Mouse (Mus musculus): ENCODE measurements at regions not wholly inside any gene's neighbourhood (a gene's known extent, or its start where the extent isn't known, plus 50 kb on each side); places are given as distances from the start of the nearest gene placed in this dataset.
"Not testable (repeated sequence)": the region's sequence is repeated elsewhere in the genome, so short reads cannot be mapped to it uniquely, and the experiment has no call there.

GRCm38 (mm10) chr8:109311484-109312210 lies 182.2 kb upstream of the Pmfbp1 start:
- 28% methylated on average over 17 of the region's 17 CpGs for WGBS
- no peaks in the 10 kb centered on the region for H3K9me3 ChIP-seq (ENCODE audit: control insufficient read depth, low read length)
- peak overlapping the region; percentile 47 for H3K27ac ChIP-seq (ENCODE audit: low read depth, low read length)
- peak overlapping the region; percentile 13; the same call in 1 of the 2 replicates for H3K4me2 ChIP-seq
- peak overlapping the region; percentile 20 for H3K9ac ChIP-seq (ENCODE audit: low read length)
- no peaks in the 10 kb centered on the region for H3K36me3 ChIP-seq (ENCODE audit: control insufficient read depth, insufficient read depth, low read length)
- peak; percentile 91 for DNase-seq (ENCODE audit: low spot score, missing footprints)
- peaks cover 30% of the 10 kb centered on the region for H3K4me1 ChIP-seq (ENCODE audit: control insufficient read depth, insufficient read depth, low read length)
- no peaks in the 10 kb centered on the region for H3K27me3 ChIP-seq (ENCODE audit: control insufficient read depth, insufficient read depth, low read length)
- no peak overlapping the region for H3K4me3 ChIP-seq (ENCODE audit: low read depth, low read length)
- ATAC-seq (ENCODE audit: low FRiP score): 0 out of 2 replicates have a peak, but pooled peaks have one; percentile 38

GRCm38 (mm10) chr8:109312731-109313130 lies 181.1 kb upstream of the Pmfbp1 start:
- H3K4me2 ChIP-seq: no peak overlapping the region
- DNase-seq (ENCODE audit: low spot score, missing footprints) (peak; percentile 92), ATAC-seq (ENCODE audit: low FRiP score) (peak; percentile 44; the same call in 1 of the 2 replicates)
- 7% methylated on average over 8 of the region's 8 CpGs for WGBS
- H3K9me3 ChIP-seq (ENCODE audit: control insufficient read depth, low read length): no peaks in the 10 kb centered on the region
- H3K4me3 ChIP-seq (ENCODE audit: low read depth, low read length): no peak overlapping the region
- no peaks in the 10 kb centered on the region for H3K36me3 ChIP-seq (ENCODE audit: control insufficient read depth, insufficient read depth, low read length)
- peaks cover 30% of the 10 kb centered on the region for H3K4me1 ChIP-seq (ENCODE audit: control insufficient read depth, insufficient read depth, low read length)
- peak overlapping the region; percentile 20; the same call in 1 of the 2 replicates for H3K9ac ChIP-seq (ENCODE audit: low read length)
- H3K27me3 ChIP-seq (ENCODE audit: control insufficient read depth, insufficient read depth, low read length): no peaks in the 10 kb centered on the region
- no peak overlapping the region; the same call in 1 of the 2 replicates for H3K27ac ChIP-seq (ENCODE audit: low read depth, low read length)

- Histone ChIP-seq H3K4me1 (ENCODE audit: control insufficient read depth, insufficient read depth, low read length) (peaks cover 4% of the 10 kb centered on the region; the same call in 1 of the 2 replicates), H3K27me3 (ENCODE audit: control insufficient read depth, insufficient read depth, low read length) (no peaks in the 10 kb centered on the region), H3K27ac (ENCODE audit: low read depth, low read length) (no peak overlapping the region), H3K9me3 (ENCODE audit: control insufficient read depth, low read length) (no peaks in the 10 kb centered on the region), H3K4me3 (ENCODE audit: low read depth, low read length) (no peak overlapping the region), H3K9ac (ENCODE audit: low read length) (no peak overlapping the region), H3K36me3 (ENCODE audit: control insufficient read depth, insufficient read depth, low read length) (no peaks in the 10 kb centered on the region), H3K4me2 (no peak overlapping the region)
- ATAC-seq (ENCODE audit: low FRiP score) (no peak), DNase-seq (ENCODE audit: low spot score, missing footprints) (no peak)
- whole genome bisulfite sequencing: 67% methylated on average over 11 of the region's 11 CpGs
Measured at GRCm38 (mm10) chr8:109320955-109321354, 172.9 kb upstream of the Pmfbp1 start.

- Histone ChIP-seq H3K4me3 (ENCODE audit: low read depth, low read length) (no peak overlapping the region), H3K4me2 (no peak overlapping the region), H3K4me1 (ENCODE audit: control insufficient read depth, insufficient read depth, low read length) (peaks cover 4% of the 10 kb centered on the region; the same call in 1 of the 2 replicates), H3K27me3 (ENCODE audit: control insufficient read depth, insufficient read depth, low read length) (no peaks in the 10 kb centered on the region), H3K27ac (ENCODE audit: low read depth, low read length) (no peak overlapping the region), H3K9ac (ENCODE audit: low read length) (no peak overlapping the region), H3K36me3 (ENCODE audit: control insufficient read depth, insufficient read depth, low read length) (no peaks in the 10 kb centered on the region), H3K9me3 (ENCODE audit: control insufficient read depth, low read length) (no peaks in the 10 kb centered on the region)
- no peak for DNase-seq (ENCODE audit: low spot score, missing footprints)
- 87% methylated on average over 2 of the region's 2 CpGs for WGBS
- ATAC-seq (ENCODE audit: low FRiP score): no peak
Measured at GRCm38 (mm10) chr8:109323351-109323750, 170.5 kb upstream of the Pmfbp1 start.

- Histone ChIP-seq H3K4me2 (no peak overlapping the region), H3K9ac (ENCODE audit: low read length) (no peak overlapping the region), H3K27me3 (ENCODE audit: control insufficient read depth, insufficient read depth, low read length) (no peaks in the 10 kb centered on the region), H3K4me3 (ENCODE audit: low read depth, low read length) (no peak overlapping the region), H3K9me3 (ENCODE audit: control insufficient read depth, low read length) (no peaks in the 10 kb centered on the region), H3K36me3 (ENCODE audit: control insufficient read depth, insufficient read depth, low read length) (no peaks in the 10 kb centered on the region), H3K4me1 (ENCODE audit: control insufficient read depth, insufficient read depth, low read length) (peaks cover 4% of the 10 kb centered on the region; the same call in 1 of the 2 replicates), H3K27ac (ENCODE audit: low read depth, low read length) (no peak overlapping the region)
- no peak for ATAC-seq (ENCODE audit: low FRiP score)
- WGBS: 91% methylated on average over 9 of the region's 9 CpGs
- no peak for DNase-seq (ENCODE audit: low spot score, missing footprints)
Measured at GRCm38 (mm10) chr8:109324241-109324640, 169.6 kb upstream of the Pmfbp1 start.

GRCm38 (mm10) chr8:109336203-109336602 lies 157.6 kb upstream of the Pmfbp1 start:
- Histone ChIP-seq H3K9me3 (ENCODE audit: control insufficient read depth, low read length) (no peaks in the 10 kb centered on the region), H3K36me3 (ENCODE audit: control insufficient read depth, insufficient read depth, low read length) (no peaks in the 10 kb centered on the region), H3K4me3 (ENCODE audit: low read depth, low read length) (no peak overlapping the region), H3K4me1 (ENCODE audit: control insufficient read depth, insufficient read depth, low read length) (peaks cover 2% of the 10 kb centered on the region; the same call in 1 of the 2 replicates), H3K9ac (ENCODE audit: low read length) (no peak overlapping the region), H3K27me3 (ENCODE audit: control insufficient read depth, insufficient read depth, low read length) (no peaks in the 10 kb centered on the region), H3K4me2 (no peak overlapping the region), H3K27ac (ENCODE audit: low read depth, low read length) (no peak overlapping the region)
- DNase-seq (ENCODE audit: low spot score, missing footprints) (no peak), ATAC-seq (ENCODE audit: low FRiP score) (no peak)
- 70% methylated on average over 7 of the region's 7 CpGs for WGBS

- Histone ChIP-seq H3K9ac (ENCODE audit: low read length) (no peak overlapping the region), H3K4me3 (ENCODE audit: low read depth, low read length) (no peak overlapping the region), H3K27me3 (ENCODE audit: control insufficient read depth, insufficient read depth, low read length) (no peaks in the 10 kb centered on the region), H3K9me3 (ENCODE audit: control insufficient read depth, low read length) (no peaks in the 10 kb centered on the region), H3K27ac (ENCODE audit: low read depth, low read length) (peak overlapping the region; percentile 20; the same call in 1 of the 2 replicates), H3K4me2 (no peak overlapping the region), H3K36me3 (ENCODE audit: control insufficient read depth, insufficient read depth, low read length) (no peaks in the 10 kb centered on the region), H3K4me1 (ENCODE audit: control insufficient read depth, insufficient read depth, low read length) (peaks cover 2% of the 10 kb centered on the region; the same call in 1 of the 2 replicates)
- DNase-seq (ENCODE audit: low spot score, missing footprints): no peak
- peak; percentile 38; the same call in 1 of the 2 replicates for ATAC-seq (ENCODE audit: low FRiP score)
- WGBS: 68% methylated on average over 14 of the region's 14 CpGs
Measured at GRCm38 (mm10) chr8:109338220-109338835, 155.5 kb upstream of the Pmfbp1 start.

GRCm38 (mm10) chr8:109340647-109341046 lies 153.2 kb upstream of the Pmfbp1 start:
- WGBS: 95% methylated on average over 21 of the region's 21 CpGs
- not testable (repeated sequence) for ATAC-seq (ENCODE audit: low FRiP score); H3K9me3 ChIP-seq (ENCODE audit: control insufficient read depth, low read length)

GRCm38 (mm10) chr8:109355168-109355567 lies 138.7 kb upstream of the Pmfbp1 start:
- Histone ChIP-seq H3K4me2 (no peak overlapping the region), H3K27me3 (ENCODE audit: control insufficient read depth, insufficient read depth, low read length) (no peaks in the 10 kb centered on the region), H3K9ac (ENCODE audit: low read length) (no peak overlapping the region), H3K4me3 (ENCODE audit: low read depth, low read length) (no peak overlapping the region), H3K27ac (ENCODE audit: low read depth, low read length) (no peak overlapping the region), H3K9me3 (ENCODE audit: control insufficient read depth, low read length) (no peaks in the 10 kb centered on the region), H3K36me3 (ENCODE audit: control insufficient read depth, insufficient read depth, low read length) (no peaks in the 10 kb centered on the region), H3K4me1 (ENCODE audit: control insufficient read depth, insufficient read depth, low read length) (peaks cover 28% of the 10 kb centered on the region)
- DNase-seq (ENCODE audit: low spot score, missing footprints): peak; percentile 57
- 94% methylated on average over 9 of the region's 9 CpGs for WGBS
- ATAC-seq (ENCODE audit: low FRiP score): no peak

More at GRCm38 (mm10) chr8:109340647-109341046, 153.2 kb upstream of the Pmfbp1 start:
- not testable (repeated sequence) for H3K4me1 ChIP-seq (ENCODE audit: control insufficient read depth, insufficient read depth, low read length); H3K9ac ChIP-seq (ENCODE audit: low read length); H3K27ac ChIP-seq (ENCODE audit: low read depth, low read length); H3K4me2 ChIP-seq; H3K4me3 ChIP-seq (ENCODE audit: low read depth, low read length); H3K27me3 ChIP-seq (ENCODE audit: control insufficient read depth, insufficient read depth, low read length); H3K36me3 ChIP-seq (ENCODE audit: control insufficient read depth, insufficient read depth, low read length); DNase-seq (ENCODE audit: low spot score, missing footprints)

All from midbrain, embryonic 11.5 days (tissue).